Mouse (Mus musculus): ENCODE measurements around the gene Nudt8. TPM values are rescaled to one million over a fixed set of nuclear protein-coding genes. Genes with fewer than 3 reads are reported as not detected.
"Not testable (repeated sequence)": the region's sequence is repeated elsewhere in the genome, so short reads cannot be mapped to it uniquely, and the experiment has no call there.

The Nudt8 gene
- total RNA-seq, 2 experiments from 2014 or later = 9.9 to 10.2 TPM

DNA sequence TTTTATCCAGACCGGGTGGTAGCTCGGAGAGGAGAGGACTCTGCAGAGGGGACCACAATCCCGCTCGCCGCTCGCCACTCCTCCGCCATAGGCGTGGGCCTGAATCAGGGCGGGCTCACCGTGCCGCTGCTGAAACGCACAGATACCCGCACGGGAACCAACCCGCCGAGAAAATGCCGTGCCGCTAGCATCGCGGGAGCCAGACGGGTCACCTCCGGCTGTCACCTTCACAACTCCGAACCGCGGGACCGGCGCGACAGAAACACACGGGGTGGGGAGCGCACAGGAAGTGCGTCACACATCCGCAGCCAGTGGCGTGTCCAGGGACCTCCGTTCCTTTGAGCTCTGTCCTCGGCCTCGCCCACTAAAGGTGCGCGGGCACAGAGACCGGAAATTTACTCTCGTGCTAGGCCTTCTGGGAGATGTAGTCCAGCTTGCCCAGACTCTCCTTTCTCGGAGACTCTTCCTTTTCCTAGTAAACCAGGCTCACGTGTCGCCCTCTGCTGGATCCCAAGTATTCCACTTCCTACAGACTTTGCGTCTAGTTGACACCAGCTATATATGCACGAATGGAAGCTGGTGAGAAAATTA, 12.1 kb downstream of the Nudt8 start, which contains the start of gene Ndufv1:
Gene Ndufv1 (minus strand): TSS at position 375 of the 591 bp plus-strand sequence.
- DNase-seq (ENCODE audit: extremely low spot score in 1 of 2, low spot score in 1 of 2) = peak; percentile 85 to 87

DNA sequence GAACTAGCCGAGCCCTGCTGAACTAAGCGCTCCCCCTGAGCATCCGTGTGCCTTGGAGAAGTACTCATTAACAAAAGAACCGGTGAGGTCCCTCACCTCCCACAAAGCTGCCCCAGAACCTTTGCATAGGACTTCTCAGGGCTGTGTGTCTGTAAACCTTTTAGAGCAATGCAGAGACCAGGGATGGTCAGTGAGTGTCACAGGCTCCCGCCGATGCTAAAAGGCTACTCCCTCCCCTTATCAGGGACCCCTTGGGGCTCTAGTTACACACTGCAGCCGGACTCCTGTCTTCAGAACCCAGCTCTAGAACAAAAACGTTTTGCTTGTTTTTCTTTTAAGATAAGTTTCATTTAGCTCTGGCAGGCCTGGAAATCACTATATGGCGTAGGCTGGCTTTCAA, 12.7 kb downstream of the Nudt8 start:
- DNase-seq (ENCODE audit: extremely low spot score in 1 of 2, low spot score in 1 of 2) = no peak

DNA sequence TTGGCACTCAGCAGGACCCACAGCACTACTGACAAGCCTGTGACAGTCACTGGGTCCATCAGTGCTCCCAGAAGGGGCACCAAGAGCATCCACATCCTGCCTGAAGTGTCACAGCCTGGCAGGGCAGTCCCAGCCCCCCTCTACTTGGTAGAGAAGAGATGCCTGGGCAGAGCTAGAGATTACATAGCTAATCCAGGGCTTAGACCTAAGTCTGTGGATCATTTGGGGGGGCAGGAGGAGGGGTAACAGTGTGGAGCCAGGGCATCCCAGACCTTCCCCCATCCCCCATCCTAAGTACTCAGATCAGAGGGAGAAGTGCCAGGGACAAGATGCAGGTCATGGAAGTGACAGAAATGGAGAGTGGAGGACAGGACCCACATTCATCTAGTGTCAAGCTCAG, 14.4 kb downstream of the Nudt8 start:
- DNase-seq (ENCODE audit: extremely low spot score in 1 of 2, low spot score in 1 of 2) = no peak

DNA sequence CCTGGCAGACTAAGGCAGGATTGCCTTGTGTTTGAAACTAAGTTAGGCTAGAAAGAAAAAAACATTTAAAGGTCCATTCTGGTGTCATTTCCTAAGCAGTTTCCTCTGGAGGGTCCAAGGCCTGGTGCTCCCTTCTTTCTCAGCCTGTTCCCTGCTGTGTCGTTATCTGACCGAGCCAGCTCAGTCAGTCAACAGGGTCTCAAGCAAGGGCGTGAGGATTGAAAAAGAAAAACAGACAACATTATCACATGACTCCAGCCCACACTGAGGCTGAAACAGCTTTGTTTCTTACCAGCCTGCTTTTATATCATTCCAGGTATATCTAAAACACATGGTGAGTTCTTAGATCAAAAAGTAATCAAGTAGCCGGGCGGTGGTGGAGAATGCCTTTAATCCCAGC, 15.3 kb downstream of the Nudt8 start:
- no peak for DNase-seq (ENCODE audit: extremely low spot score in 1 of 2, low spot score in 1 of 2)

DNA sequence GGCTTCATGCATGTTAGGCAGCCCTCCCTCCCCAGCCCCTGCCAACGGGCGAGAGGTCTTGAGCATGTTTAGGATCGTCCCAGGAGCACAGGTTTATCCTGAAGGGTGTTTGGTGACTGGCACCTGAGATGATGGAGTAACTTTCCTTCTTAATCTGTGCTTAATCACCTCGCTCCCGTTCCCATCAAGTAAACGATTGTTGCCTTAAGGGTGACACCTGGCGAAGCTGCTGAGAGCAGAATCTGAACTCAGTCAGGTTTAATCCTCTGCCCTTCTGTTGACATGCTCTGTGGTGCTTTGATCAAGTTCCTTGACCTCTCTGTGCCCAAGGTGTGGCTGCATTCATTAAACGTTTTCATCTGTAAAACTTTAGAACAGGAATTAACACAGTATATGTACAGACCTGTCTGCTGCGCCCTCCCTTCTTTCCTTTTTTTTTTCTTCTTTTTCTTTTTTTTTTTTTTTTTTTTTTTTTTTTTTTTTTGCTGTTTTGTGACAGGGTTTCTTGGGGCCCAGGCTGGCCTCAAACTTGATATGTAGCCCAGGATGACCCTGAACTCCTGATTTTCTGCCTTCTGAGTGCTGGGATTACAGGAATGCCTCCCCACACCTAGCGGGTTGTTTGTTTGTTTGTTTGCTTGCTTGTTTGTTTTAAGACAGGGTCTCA, 17.7 kb downstream of the Nudt8 start:
- no peak for DNase-seq (ENCODE audit: extremely low spot score in 1 of 2, low spot score in 1 of 2)

DNA sequence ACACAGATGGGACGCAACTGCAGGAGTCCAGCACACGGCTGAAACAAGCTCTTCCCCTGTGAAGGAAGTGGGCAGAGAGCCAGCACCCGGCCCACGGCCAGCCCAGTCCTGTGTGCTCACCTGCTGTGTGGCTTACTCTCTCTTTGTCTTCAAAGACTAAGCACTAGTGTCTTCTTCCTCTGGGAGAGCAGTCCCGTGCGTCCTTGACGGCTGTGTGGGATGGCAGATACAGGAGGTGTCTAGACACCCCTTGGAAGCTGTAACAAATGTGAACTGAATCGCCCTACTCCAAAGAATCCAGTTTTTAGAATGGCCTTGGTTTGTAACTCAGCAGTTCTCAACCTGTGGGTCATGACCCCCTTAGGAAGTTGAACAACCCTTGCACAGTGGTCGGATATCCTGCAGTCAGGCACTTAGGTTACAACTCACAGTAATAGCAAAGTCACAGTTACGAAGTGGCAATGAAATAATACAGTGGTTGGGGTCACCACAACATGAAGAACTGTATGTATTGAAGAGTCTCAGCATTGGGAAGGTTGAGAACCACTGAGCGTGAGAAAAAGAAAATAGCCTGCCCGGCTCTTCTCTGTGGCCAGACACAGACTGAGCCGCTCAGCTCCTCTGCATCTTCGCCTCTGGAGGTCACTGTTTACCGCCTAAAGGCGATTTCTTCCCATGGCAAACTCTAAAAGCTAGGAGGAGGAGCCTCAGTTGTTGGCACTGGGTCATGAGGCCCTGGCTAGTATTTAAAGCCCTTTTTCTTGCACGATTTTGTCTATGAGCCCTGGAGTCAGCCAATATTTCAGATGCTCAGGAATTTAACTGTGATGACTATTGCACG, 18.6 kb downstream of the Nudt8 start:
- peak in 1 of 2 experiments; percentile 61 for DNase-seq (ENCODE audit: extremely low spot score in 1 of 2, low spot score in 1 of 2)

DNA sequence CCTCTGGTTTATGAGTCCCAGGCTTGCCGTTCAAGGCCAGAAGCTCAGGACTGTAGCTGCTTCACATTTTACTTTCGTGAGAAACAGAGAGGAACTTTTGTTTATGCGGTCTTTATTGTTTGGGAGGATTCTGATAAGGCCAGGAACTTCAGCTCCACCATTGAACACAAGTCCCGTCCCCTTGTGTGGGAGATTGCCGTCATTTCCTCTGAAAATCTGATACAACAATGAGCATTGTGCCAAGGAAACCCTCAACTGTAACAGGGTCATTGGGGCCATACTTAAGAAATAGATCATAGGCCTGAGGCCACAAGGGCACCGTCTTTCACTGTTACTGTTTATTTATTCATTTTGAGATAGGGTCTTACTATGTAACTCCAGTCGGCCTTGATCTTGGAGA, 22.8 kb downstream of the Nudt8 start:
- DNase-seq (ENCODE audit: extremely low spot score in 1 of 2, low spot score in 1 of 2) = no peak

DNA sequence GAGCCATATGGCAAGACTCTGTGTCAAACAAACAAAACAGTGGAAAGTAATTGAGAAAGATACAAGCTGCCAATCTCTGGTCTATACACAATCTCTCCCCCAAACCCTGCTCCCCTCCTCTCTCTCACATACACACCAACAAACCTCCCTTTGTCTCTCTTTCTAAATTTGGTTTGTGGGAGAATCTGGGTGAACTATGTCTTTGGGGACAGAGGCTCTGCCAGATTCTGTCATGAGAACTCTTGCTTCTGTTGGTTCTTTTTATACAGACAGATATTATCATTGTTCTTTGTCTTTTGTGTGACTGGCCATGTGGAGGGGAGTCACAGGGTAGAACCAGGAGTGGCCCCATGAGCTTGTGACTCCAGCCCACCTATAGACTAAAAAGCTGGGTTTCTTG, 27.2 kb downstream of the Nudt8 start:
- no peak for DNase-seq (ENCODE audit: extremely low spot score in 1 of 2, low spot score in 1 of 2)

DNA sequence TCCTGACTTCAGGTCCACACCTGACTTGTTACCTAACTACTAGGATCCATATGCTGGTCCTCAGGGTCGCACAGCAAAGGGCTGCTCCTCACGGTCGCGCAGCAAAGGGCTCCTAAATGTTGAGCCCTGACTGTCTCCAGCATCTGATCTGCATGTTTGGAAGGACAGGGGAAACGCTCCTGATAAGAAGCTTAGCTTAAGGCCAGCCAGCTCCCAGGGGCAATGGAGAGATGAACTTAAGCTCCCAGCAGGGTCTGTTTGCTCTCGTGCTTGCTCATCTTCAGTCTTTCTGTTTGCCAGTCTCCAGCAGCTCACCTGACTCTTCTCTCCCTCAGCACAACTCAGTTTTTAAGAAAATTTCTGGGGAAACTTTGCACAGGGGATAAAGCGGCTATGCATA, 32.3 kb downstream of the Nudt8 start:
- no peak for DNase-seq (ENCODE audit: extremely low spot score in 1 of 2, low spot score in 1 of 2)

DNA sequence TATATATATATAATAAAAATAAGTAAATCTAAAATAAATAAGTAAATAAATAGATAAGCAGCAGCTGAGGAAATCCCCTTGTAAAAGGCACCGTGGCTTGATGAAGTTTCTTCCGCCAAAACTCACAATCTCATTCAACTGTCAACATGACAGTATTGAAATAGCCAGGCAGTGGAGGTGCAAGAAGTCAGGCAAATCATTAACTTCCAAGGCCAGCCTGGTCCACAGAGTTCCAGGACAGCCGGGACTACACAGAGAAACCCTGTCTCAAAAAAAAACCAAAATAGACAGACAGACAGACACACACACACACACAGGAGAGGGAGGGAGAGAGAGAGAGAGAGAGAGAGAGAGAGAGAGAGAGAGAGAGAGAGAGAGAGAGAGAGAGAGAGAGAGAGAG, 32.9 kb downstream of the Nudt8 start:
- no peak for DNase-seq (ENCODE audit: extremely low spot score in 1 of 2, low spot score in 1 of 2)

DNA sequence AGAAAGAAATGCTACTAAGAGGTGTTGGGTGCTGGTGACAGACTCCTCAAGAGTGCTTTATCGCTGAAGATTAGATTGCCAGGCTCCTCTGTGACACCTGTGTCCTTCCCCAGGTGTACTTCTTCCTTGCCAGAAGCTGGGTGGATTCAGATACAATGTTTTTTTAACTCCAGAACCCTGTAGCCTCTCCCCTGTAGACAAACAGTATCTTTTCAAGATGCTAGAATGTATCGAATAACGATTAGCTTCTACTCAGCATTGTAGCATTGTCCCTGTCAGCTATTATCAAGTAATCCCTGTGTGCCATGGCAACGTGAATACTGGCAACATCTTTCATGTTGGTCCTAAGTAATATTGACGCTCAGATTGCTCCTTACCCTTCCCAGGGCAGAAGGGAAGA, 33.4 kb downstream of the Nudt8 start:
- no peak for DNase-seq (ENCODE audit: extremely low spot score in 1 of 2, low spot score in 1 of 2)

DNA sequence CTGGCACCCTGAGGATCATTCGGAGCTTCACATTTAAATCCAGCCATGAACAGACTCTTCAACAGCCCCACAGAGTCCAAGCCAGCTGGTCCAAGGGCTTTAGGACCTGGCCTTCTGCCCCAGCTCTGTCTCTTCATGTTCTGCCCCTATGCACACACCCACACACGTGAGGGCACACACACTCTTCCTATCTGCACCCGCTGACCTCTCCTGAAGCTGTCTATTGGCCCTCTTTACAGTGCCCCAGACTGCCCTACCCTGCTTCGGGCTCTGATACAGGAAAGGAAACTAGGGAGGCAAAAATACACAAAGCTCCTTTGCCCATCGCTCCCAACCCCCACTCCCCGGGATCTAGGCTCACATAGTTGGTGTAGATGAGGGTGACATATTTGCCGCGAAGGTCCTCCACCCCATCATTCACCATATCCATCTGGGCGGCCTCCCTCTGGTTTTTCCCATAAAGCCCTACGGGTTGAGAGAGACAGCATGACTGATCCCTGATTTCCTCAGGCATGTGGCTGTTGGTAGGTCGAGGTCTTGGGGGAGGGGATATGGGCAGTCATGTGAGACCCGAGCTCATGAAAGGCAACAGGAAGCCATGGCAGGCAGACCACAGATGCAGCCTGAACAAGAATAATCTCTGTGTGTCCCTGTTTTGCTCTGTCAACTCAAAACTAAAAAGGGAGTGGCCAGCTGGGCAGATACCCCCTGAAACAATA, 36.1 kb downstream of the Nudt8 start:
- DNase-seq (ENCODE audit: extremely low spot score in 1 of 2, low spot score in 1 of 2) = no peak

DNA sequence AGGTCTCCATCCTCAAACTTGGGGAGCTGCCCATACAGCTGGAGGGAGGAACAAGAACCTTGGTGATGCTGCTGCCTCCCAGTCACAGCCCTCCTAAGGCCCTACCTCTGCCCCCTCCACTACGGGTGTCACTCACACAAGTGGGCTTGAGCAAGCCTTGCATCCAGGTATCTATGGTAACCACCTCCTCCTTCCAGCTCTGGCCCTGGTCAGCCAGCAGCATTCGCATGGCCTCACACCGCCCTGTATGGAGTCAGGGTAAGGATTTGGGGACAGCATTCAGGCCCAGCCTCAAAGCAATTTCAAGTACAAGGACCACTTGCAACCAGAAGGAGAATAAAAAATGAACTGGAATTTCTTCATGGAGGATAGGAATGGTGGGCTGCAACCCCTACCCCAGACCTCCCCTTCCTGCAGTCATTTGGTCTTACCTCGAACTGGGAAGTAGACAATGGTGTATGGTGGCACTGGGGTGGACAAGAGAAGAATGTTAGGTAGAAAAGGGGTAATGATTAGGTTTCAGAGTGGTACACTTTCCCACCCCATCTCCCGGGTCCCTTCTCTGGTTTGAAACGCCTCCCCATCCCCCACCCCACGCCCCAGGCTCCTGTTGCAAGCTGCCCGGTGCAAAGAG, 36.9 kb downstream of the Nudt8 start:
- not testable (repeated sequence) for DNase-seq (ENCODE audit: extremely low spot score in 1 of 2, low spot score in 1 of 2)

DNA sequence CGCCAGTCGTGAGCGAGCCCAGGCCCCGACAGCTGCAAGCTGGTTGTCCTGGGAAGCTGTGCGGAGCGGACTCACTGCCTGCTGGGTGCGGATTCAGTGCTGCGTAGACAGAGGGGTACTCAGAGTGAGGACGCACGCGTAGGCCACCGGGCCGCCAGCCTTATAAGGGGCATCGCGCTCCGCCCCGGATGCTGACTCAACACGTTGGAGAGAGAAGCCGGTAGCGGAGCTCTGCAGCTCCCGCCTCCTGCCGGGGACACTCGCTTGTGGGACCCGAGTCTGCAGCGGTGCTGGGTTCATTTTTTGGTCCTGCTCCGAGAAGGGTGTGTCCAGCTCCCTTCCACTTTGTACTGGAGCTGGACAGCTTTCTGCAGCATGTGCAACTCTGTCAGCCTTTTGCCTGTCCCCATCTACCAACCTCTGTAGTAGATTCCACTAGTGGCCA, 37.4 kb downstream of the Nudt8 start, which contains the start of gene Gstp1:
Gene Gstp1 (minus strand): TSS at position 198 of the 445 bp plus-strand sequence.
- DNase-seq (ENCODE audit: extremely low spot score in 1 of 2, low spot score in 1 of 2) = peak; percentile 81 to 83

DNA sequence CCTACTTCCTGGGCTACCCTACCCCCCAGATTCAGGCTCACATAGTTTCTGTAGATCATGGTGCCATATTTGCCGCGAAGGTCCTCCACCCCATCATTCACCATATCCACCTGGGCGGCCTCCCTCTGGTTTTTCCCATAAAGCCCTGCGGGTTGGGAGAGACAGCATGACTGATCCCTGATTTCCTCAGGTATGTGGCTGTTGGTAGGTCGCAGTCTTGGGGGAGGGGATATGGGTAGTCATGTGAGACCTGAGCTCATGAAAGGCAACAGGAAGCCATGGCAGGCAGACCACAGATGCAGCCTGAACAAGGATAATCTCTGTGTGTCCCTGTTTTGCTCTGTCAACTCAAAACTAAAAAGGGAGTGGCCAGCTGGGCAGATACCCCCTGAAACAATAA, 40.6 kb downstream of the Nudt8 start:
- not testable (repeated sequence) for DNase-seq (ENCODE audit: extremely low spot score in 1 of 2, low spot score in 1 of 2)

DNA sequence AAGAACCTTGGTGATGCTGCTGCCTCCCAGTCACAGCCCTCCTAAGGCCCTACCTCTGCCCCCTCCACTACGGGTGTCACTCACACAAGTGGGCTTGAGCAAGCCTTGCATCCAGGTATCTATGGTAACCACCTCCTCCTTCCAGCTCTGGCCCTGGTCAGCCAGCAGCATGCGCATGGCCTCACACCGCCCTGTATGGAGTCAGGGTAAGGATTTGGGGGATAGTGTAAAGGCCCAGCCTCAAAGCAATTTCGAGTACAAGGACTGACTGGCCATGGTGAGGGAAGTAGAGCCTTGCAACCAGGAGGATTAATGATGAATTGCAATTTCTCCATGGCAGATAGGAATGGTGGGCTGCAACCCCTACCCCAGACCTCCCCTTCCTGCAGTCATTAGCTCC, 41.1 kb downstream of the Nudt8 start:
- DNase-seq (ENCODE audit: extremely low spot score in 1 of 2, low spot score in 1 of 2) = not testable (repeated sequence)

DNA sequence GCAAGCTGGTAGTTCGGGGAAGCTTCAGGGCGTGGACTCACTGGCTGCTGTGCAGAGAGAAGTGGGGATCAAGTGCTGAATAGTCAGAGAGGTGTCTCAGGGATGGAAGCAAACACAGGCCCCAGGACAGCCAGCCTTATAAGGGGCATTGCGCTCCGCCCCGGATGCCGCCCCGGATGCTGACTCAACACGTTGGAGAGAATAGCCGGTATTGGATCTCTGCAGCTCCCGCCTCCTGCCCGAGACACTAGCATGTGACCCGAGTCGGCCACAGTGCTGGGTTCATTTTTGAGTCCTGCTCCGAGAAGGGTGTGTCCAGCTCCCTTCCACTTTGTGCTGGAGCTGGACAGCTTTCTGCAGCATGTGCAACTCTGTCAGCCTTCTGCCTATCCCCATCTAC, 41.7 kb downstream of the Nudt8 start:
- DNase-seq (ENCODE audit: extremely low spot score in 1 of 2, low spot score in 1 of 2) = no peak

DNA sequence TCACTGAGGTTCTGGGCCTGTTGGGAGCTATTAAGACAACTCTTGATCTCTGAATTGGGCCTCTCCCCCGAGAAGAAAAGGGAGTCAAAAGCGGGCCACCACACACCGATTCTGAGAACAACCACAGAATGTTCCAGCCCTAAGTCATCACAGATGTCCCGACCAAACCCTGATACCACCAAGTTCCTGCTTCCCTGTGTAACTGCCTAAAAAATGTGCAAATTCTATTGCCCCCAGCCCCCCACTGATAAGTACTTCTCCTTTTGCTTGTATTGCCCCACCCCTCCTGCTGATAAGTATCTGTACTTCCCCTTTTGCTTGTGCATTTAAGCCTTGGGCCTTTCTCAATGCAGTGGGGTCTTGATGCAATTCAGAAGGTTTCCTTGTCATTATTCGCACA, 43.7 kb downstream of the Nudt8 start:
- DNase-seq (ENCODE audit: extremely low spot score in 1 of 2, low spot score in 1 of 2) = not testable (repeated sequence)

DNA sequence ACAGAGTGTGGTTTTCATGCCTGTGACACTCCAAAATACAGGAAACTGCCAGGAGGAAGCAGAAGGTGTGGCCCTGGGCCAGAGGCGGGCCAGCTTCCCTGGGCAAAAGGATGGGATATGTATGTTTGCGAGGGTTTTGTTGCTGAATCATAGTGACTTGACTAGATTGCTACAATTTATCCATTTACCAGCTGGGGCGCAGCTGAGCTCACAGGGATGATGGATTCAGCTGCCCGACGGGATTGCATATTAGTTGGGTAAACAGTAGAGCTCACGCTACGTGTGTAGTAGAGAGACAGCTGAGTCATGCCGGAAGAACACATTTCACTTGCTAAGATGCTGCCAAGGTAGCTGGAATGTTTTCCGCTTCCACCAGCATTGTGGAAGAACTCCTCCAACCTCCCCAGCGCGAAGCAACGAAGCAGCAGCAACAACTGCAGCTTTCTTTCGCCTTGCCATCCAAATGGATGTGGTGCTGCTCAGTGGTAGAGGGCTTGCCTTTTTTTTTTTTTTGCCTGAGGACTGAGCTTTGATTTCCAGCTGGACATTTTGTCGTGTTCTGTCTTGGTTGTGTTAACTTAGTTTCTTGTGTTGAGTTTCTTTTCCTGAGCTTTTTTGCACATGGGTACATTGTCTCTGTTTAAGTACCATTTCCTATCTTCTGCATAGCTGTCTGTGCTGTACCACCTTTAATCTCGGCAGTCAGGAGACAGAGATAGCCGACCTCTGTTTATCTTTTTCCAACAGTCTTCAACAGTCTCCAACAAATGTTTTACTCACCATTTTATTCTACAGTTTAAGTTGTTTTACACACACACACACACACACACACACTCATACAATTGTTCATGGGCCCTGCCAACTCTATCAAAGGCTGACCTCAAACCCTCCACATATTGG, 45.8 kb downstream of the Nudt8 start, which contains the start of gene Gstp2:
Gene Gstp2 (minus strand): TSS at position 58 of the 900 bp plus-strand sequence.
- DNase-seq (ENCODE audit: extremely low spot score in 1 of 2, low spot score in 1 of 2) = peak; percentile 58 to 59

Data from layer of hippocampus, postnatal 25 days (tissue).